Mouse (Mus musculus) neural tube, embryonic 15.5 days (tissue): ENCODE data around the gene Cd59a. TPM values are rescaled to one million over a fixed set of nuclear protein-coding genes. Genes with fewer than 3 reads are reported as not detected.

Experiments used
- ATAC-seq: fragments of 200-750 bp; cut with Nextera tagmentation; 2 replicates; pipeline ENCODE4 v1.8.0; 2017; ENCODE audit warnings: mild to moderate bottlenecking, moderate TSS enrichment, moderate library complexity; ENCODE audit not compliant: low FRiP score
- H3K27ac ChIP-seq: fragments of 300-500 bp; sonication (generic); replicated peaks from 2 replicates; pipeline ENCODE4 v1.5.1; 2015; ENCODE audit warnings: mild to moderate bottlenecking, inconsistent platforms
- H3K27me3 ChIP-seq: fragments of 300-500 bp; sonication (generic); replicated peaks from 2 replicates; pipeline ENCODE4 v1.6.1; 2015; ENCODE audit warnings: inconsistent platforms
- H3K36me3 ChIP-seq: fragments of 300-500 bp; sonication (generic); 2 replicates; pipeline ENCODE4 v1.6.1; 2015; ENCODE audit warnings: inconsistent platforms
- H3K4me1 ChIP-seq: fragments of 300-500 bp; sonication (generic); 2 replicates; pipeline ENCODE4 v1.6.1; 2015; ENCODE audit warnings: inconsistent platforms
- H3K4me2 ChIP-seq: fragments of 300-500 bp; sonication (generic); 2 replicates; pipeline ENCODE4 v1.6.1; 2015; ENCODE audit warnings: inconsistent platforms, mild to moderate bottlenecking, moderate library complexity
- H3K4me3 ChIP-seq: fragments of 300-500 bp; sonication (generic); replicated peaks from 2 replicates; pipeline ENCODE4 v1.5.1; 2015; ENCODE audit warnings: mild to moderate bottlenecking, inconsistent platforms
- H3K9ac ChIP-seq: fragments of 300-500 bp; sonication (generic); replicated peaks from 2 replicates; pipeline ENCODE4 v1.6.1; 2015; ENCODE audit warnings: mild to moderate bottlenecking, inconsistent platforms
- H3K9me3 ChIP-seq: fragments of 300-500 bp; sonication (generic); replicated peaks from 2 replicates; pipeline ENCODE4 v1.6.1; 2016; ENCODE audit warnings: inconsistent platforms
- WGBS: fragments of 180-500 bp; shearing (Covaris S2); methylation state at CpG from one replicate; pipeline ENCODE4 v1.1.7; 2015; ENCODE audit warnings: mixed read lengths; 5-methylcytosine and 5-hydroxymethylcytosine counted together
- polyA plus RNA-seq: library from polyadenylated mRNA; unstranded; fragments of >200 nt; fragmentation: Nextera tagmentation; extraction: Ambion mirVana; gene quantifications from 2 replicates; pipeline ENCODE4 v1.2.1, GENCODE M21; 2015

The Cd59a gene
- polyA plus RNA-seq, 1 experiment from 2014 or later = 16.7 TPM

DNA sequence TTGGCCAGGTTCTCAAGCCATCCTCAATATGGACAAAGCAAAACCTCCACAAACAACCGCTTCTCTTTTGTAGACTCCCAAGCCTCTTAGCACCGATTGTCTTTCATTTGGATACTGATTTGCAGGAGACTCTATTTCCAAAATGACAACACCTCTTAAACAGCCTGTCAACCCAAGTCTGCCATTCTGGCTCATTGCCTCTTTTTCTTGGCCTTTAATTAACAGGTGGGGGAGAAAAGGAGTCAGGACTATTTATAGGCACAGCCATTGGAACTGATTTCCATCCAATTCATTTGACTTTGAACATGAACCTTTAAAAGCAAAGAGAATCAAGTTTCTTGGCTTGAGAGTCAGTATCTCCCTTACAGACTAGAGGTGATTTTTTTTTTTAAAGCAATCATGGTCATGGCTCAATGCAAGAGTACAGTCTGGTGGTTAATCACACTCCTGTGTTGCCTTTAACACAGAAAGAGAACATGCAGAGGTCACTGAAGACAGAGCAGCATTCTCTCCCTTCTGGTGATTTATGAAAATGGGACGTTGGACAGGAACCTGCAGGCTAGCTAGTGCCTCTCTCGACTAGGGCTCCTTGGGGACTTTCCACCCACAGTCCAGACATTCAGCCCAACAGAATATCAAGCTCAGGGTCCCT lies 52.4 kb downstream of the Cd59a start:
- 47% methylated on average over 4 of the region's 4 CpGs for WGBS

GRCm38 (mm10) chr2:104150608-104151397 lies 55.2 kb downstream of the Cd59a start:
- H3K27ac ChIP-seq = no peak overlapping the region
- no peak for ATAC-seq
- H3K9ac ChIP-seq = no peak overlapping the region
- no peaks in the 10 kb centered on the region for H3K9me3 ChIP-seq
- H3K4me1 ChIP-seq = no peaks in the 10 kb centered on the region
- no peak overlapping the region for H3K4me3 ChIP-seq
- H3K4me2 ChIP-seq = no peak overlapping the region
- peaks cover 34% of the 10 kb centered on the region for H3K36me3 ChIP-seq
- 92% methylated on average over 6 of the region's 6 CpGs for WGBS
- no peaks in the 10 kb centered on the region for H3K27me3 ChIP-seq

More for the DNA sequence above, 52.4 kb downstream of the Cd59a start:
- Histone ChIP-seq H3K27me3 (no peaks in the 10 kb centered on the region), H3K36me3 (peaks cover 24% of the 10 kb centered on the region), H3K9me3 (no peaks in the 10 kb centered on the region), H3K9ac (no peak overlapping the region), H3K4me2 (no peak overlapping the region), H3K27ac (no peak overlapping the region), H3K4me1 (no peaks in the 10 kb centered on the region), H3K4me3 (no peak overlapping the region)
- no peak for ATAC-seq

- no peak overlapping the region for H3K9ac ChIP-seq
- H3K27me3 ChIP-seq = no peaks in the 10 kb centered on the region
- 80% methylated on average over 4 of the region's 4 CpGs for WGBS
- no peaks in the 10 kb centered on the region for H3K4me1 ChIP-seq
- H3K9me3 ChIP-seq = no peaks in the 10 kb centered on the region
- no peak overlapping the region for H3K4me3 ChIP-seq
- peaks cover 32% of the 10 kb centered on the region for H3K36me3 ChIP-seq
- no peak overlapping the region for H3K27ac ChIP-seq
- H3K4me2 ChIP-seq = no peak overlapping the region
- ATAC-seq = no peak
These were observed 57.7 kb downstream of the Cd59a start for GRCm38 (mm10) chr2:104153345-104153744.

DNA sequence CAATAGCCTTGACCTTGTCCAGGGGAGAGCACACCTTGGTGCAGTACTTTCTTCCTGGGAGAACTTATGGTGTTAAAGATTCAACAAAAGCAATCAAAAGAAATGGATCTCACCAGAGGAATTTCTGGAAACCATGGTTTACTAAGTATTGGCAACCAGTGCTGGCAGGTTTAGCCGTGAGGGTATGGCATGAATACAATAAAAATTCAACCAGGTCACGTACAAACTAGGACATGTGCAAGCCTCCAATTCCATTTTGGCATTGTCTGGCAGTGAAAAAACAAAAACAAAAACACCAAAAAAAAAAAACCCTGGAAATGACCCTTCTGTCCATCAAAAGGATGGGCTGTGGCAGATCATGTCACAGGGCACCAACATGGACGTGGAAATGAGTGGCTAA lies 58.3 kb downstream of the Cd59a start:
- H3K27ac ChIP-seq = no peak overlapping the region
- no peak overlapping the region for H3K9ac ChIP-seq
- no peak overlapping the region for H3K4me3 ChIP-seq
- H3K9me3 ChIP-seq = no peaks in the 10 kb centered on the region
- H3K4me2 ChIP-seq = no peak overlapping the region
- H3K36me3 ChIP-seq = peaks cover 32% of the 10 kb centered on the region
- ATAC-seq = no peak
- WGBS = 86% methylated on average over 3 of the region's 3 CpGs
- H3K27me3 ChIP-seq = no peaks in the 10 kb centered on the region
- no peaks in the 10 kb centered on the region for H3K4me1 ChIP-seq

- no peaks in the 10 kb centered on the region for H3K4me1 ChIP-seq
- WGBS = 60% methylated on average over 4 of the region's 4 CpGs
- H3K9me3 ChIP-seq = no peaks in the 10 kb centered on the region
- no peaks in the 10 kb centered on the region for H3K27me3 ChIP-seq
- no peak overlapping the region for H3K9ac ChIP-seq
- no peak overlapping the region for H3K27ac ChIP-seq
- no peak for ATAC-seq
- H3K36me3 ChIP-seq = peaks cover 15% of the 10 kb centered on the region
- no peak overlapping the region for H3K4me2 ChIP-seq
- no peak overlapping the region for H3K4me3 ChIP-seq
These were observed 62.2 kb downstream of the Cd59a start for GRCm38 (mm10) chr2:104157831-104158230.

GRCm38 (mm10) chr2:104163418-104163817 lies 67.8 kb downstream of the Cd59a start:
- Histone ChIP-seq H3K4me2 (no peak overlapping the region), H3K4me1 (0 out of 2 replicates have a peak, but pooled peaks cover 3% of the 10 kb centered on the region), H3K9me3 (no peaks in the 10 kb centered on the region), H3K27me3 (no peaks in the 10 kb centered on the region), H3K27ac (no peak overlapping the region), H3K9ac (no peak overlapping the region), H3K4me3 (no peak overlapping the region), H3K36me3 (peaks cover 23% of the 10 kb centered on the region)
- ATAC-seq = no peak
- 81% methylated on average over 7 of the region's 7 CpGs for WGBS

GRCm38 (mm10) chr2:104163978-104164487 lies 68.4 kb downstream of the Cd59a start:
- H3K4me3 ChIP-seq = no peak overlapping the region
- no peak overlapping the region for H3K4me2 ChIP-seq
- no peak for ATAC-seq
- no peak overlapping the region for H3K27ac ChIP-seq
- no peaks in the 10 kb centered on the region for H3K9me3 ChIP-seq
- WGBS = 90% methylated on average over 4 of the region's 4 CpGs
- no peak overlapping the region for H3K9ac ChIP-seq
- H3K4me1 ChIP-seq = 0 out of 2 replicates have a peak, but pooled peaks cover 3% of the 10 kb centered on the region
- no peaks in the 10 kb centered on the region for H3K27me3 ChIP-seq
- H3K36me3 ChIP-seq = peaks cover 23% of the 10 kb centered on the region

Other genes with a start within 250 kb of the Cd59a start
- gene Lmo2, start 137.8 kb upstream of the Cd59a start, polyA plus RNA-seq = 49.6 and 55.4 TPM in 2 replicates
- 70.0 and 70.9 TPM in 2 replicates for gene Fbxo3, start 68.1 kb upstream of the Cd59a start, polyA plus RNA-seq
- 2.5 and 3.1 TPM in 2 replicates for gene 4931422A03Rik, start 67.4 kb upstream of the Cd59a start, polyA plus RNA-seq
- not detected in 2 replicates for gene Gm10912, start 30.0 kb upstream of the Cd59a start, polyA plus RNA-seq
- not detected in 2 replicates for gene Gm10799, start 27.3 kb upstream of the Cd59a start, polyA plus RNA-seq
- 3.8 and 4.2 TPM in 2 replicates for gene Cd59b, start 26.0 kb upstream of the Cd59a start, polyA plus RNA-seq
- gene A930018P22Rik, start 27.0 kb downstream of the Cd59a start, polyA plus RNA-seq = not detected in 2 replicates